Mouse (Mus musculus) CH12.LX (cell line): Measurements from ENCODE around the gene Abhd15. TPM values are rescaled to one million over a fixed set of nuclear protein-coding genes. Genes with fewer than 3 reads are reported as not detected.

Source experiments
- DNase-seq: peaks from one replicate; pipeline ENCODE4 v3.0.0-alpha.2; 2013; ENCODE audit errors: extremely low read depth
- H3K27ac ChIP-seq: 2 replicates; pipeline ENCODE4 v1.5.1; 2012; ENCODE audit warnings: low read depth, mild to moderate bottlenecking, control low read depth, moderate library complexity; ENCODE audit not compliant: insufficient read depth
- H3K27me3 ChIP-seq: replicated peaks from 2 replicates; pipeline ENCODE3; 2012; ENCODE audit warnings: inconsistent platforms
- H3K36me3 ChIP-seq, 2 experiments: replicated peaks in 1 of 2; 2 replicates each; pipeline versions ENCODE3 to v1.6.1; 2012; ENCODE audit warnings: inconsistent platforms in 1 of 2, low read length in 1 of 2, mild to moderate bottlenecking in 1 of 2, mixed read lengths in 1 of 2, moderate library complexity in 1 of 2; ENCODE audit not compliant: control insufficient read depth in 1 of 2, insufficient read depth in 1 of 2
- H3K4me1 ChIP-seq, 2 experiments: 2 replicates each; pipeline ENCODE4 v1.6.1; 2012; ENCODE audit warnings: inconsistent platforms in 1 of 2, moderate library complexity in 1 of 2; ENCODE audit not compliant: insufficient read depth in 2 of 2, control insufficient read depth in 1 of 2
- H3K4me2 ChIP-seq: 2 replicates; pipeline ENCODE4 v1.6.1; 2012; ENCODE audit warnings: low read depth, mild to moderate bottlenecking, control low read depth; ENCODE audit not compliant: poor library complexity, insufficient read depth, severe bottlenecking
- H3K4me3 ChIP-seq, 3 experiments: fragments of 150-350 bp in 1 of 3; sonication (generic) in 1 of 3; replicated peaks in 1 of 3; 2 replicates each; pipeline versions ENCODE3 to v1.5.1; 2011 to 2012; ENCODE audit warnings: low read depth in 2 of 3, low read length in 2 of 3, mild to moderate bottlenecking in 2 of 3, moderate library complexity in 2 of 3, control low read depth in 1 of 3, improper control_type of control experiment in 1 of 3, inconsistent platforms in 1 of 3, mixed read lengths in 1 of 3; ENCODE audit not compliant: poor library complexity in 1 of 3
- H3K79me2 ChIP-seq: replicated peaks from 2 replicates; pipeline ENCODE4 v1.6.1; 2012; ENCODE audit warnings: mild to moderate bottlenecking, moderate library complexity; ENCODE audit not compliant: control insufficient read depth, poor library complexity, insufficient read depth, severe bottlenecking; ENCODE audit errors: extremely low read depth
- H3K9ac ChIP-seq: 2 replicates; pipeline ENCODE4 v1.6.1; 2012; ENCODE audit warnings: low read depth, mild to moderate bottlenecking, control low read depth, moderate library complexity; ENCODE audit not compliant: insufficient read depth
- H3K9me3 ChIP-seq: replicated peaks from 2 replicates; pipeline ENCODE3; 2012; ENCODE audit warnings: low read length, inconsistent platforms, mixed read lengths
- NRF1 ChIP-seq: IDR thresholded peaks from 2 replicates; pipeline ENCODE4 v1.6.1; 2014; ENCODE audit warnings: low read depth, mild to moderate bottlenecking, inconsistent platforms, low read length, improper control_type of control experiment, moderate library complexity
- TBP ChIP-seq: conservative IDR thresholded peaks from 2 replicates; pipeline ENCODE4 v1.6.1; 2011; ENCODE audit warnings: low read depth, low read length, improper control_type of control experiment
- dilution Hi-C: fragments of 300-500 bp; cut with MboI; formaldehyde crosslinking; loops from 2 replicates; pipeline ENCODE4 v1.14.3; 2020; ENCODE audit warnings: low sequenced_read_pairs; ENCODE audit not compliant: extremely low pct_unique_long_range_greater_than_20kb, extremely low pct_ligation_motif_present
- in situ Hi-C: fragments of 300-500 bp; cut with MboI; formaldehyde crosslinking; loops from 3 replicates; pipeline ENCODE4 v1.14.3; 2019; ENCODE audit warnings: low sequenced_read_pairs, low pct_ligation_motif_present, low pct_unique_long_range_greater_than_20kb, mixed read lengths
- polyA plus RNA-seq: library from polyadenylated mRNA; unstranded; fragments of >175 nt; gene quantifications from 2 replicates; pipeline ENCODE4 v1.2.1, GENCODE M21; 2012; ENCODE audit warnings: low read depth; ENCODE audit not compliant: insufficient read length
- total RNA-seq, 2 experiments: library from RNA; depleted of rRNA; stranded (reverse); fragments of 300-350 nt in 1 of 2; fragments of >200 nt in 1 of 2; gene quantifications; 2 replicates each; pipeline ENCODE4 v1.2.3; 2012 to 2014

Abhd15 gene
- total and polyA plus RNA-seq, 3 experiments: 0.11 to 0.38 (median 0.23) TPM

- no peaks in the 10 kb centered on the region for H3K4me1 ChIP-seq
- DNase-seq: no peak
- dilution Hi-C loops (no loop called here), in situ Hi-C loops (no loop called here)
- H3K79me2 ChIP-seq: peaks cover 30% of the 10 kb centered on the region
- H3K4me3 ChIP-seq: no peak overlapping the region
- TF ChIP-seq NRF1 (no peak), TBP (no peak)
- H3K4me2 ChIP-seq: no peak overlapping the region
- no peaks in the 10 kb centered on the region for H3K9me3 ChIP-seq
- no peaks in the 10 kb centered on the region for H3K27me3 ChIP-seq
- H3K27ac ChIP-seq: no peak overlapping the region
- peaks cover 24 to 68% of the 10 kb centered on the region in 2 experiments for H3K36me3 ChIP-seq
- no peak overlapping the region for H3K9ac ChIP-seq
These were observed 70.3 kb downstream of the Abhd15 start for GRCm38 (mm10) chr11:77585201-77585600.

Other genes with a start within 250 kb of the Abhd15 start
- 0.25 TPM in 1 of 2 replicates, not detected in the other for gene Coro6, start 52.7 kb upstream of the Abhd15 start, total RNA-seq (2012; rRNA removed)
- not detected in 2 replicates for gene Coro6, start 52.7 kb upstream of the Abhd15 start, total RNA-seq (2014; rRNA removed)
- 0.37 and 0.39 TPM in 2 replicates for gene Coro6, start 52.7 kb upstream of the Abhd15 start, polyA plus RNA-seq
- 1.7 and 1.9 TPM in 2 replicates for gene Ankrd13b, start 25.4 kb upstream of the Abhd15 start, total RNA-seq (2012; rRNA removed)
- gene Ankrd13b, start 25.4 kb upstream of the Abhd15 start, total RNA-seq (2014; rRNA removed): 0.53 and 0.55 TPM in 2 replicates
- gene Ankrd13b, start 25.4 kb upstream of the Abhd15 start, polyA plus RNA-seq: 2.7 and 2.8 TPM in 2 replicates
- gene Git1, start 21.6 kb upstream of the Abhd15 start, total RNA-seq (2012; rRNA removed): 28.9 and 30.8 TPM in 2 replicates
- gene Git1, start 21.6 kb upstream of the Abhd15 start, total RNA-seq (2014; rRNA removed): 8.0 and 8.8 TPM in 2 replicates
- gene Git1, start 21.6 kb upstream of the Abhd15 start, polyA plus RNA-seq: 53.3 and 57.8 TPM in 2 replicates
- gene Trp53i13, start 859 bp downstream of the Abhd15 start, total RNA-seq (2012; rRNA removed): 11.1 and 12.8 TPM in 2 replicates
- gene Trp53i13, start 859 bp downstream of the Abhd15 start, total RNA-seq (2014; rRNA removed): 6.4 and 6.7 TPM in 2 replicates
- gene Trp53i13, start 859 bp downstream of the Abhd15 start, polyA plus RNA-seq: 12.6 and 14.9 TPM in 2 replicates
- 0.13 TPM in 1 of 2 replicates, not detected in the other for gene Gm10392, start 4.1 kb downstream of the Abhd15 start, total RNA-seq (2012; rRNA removed)
- gene Gm10392, start 4.1 kb downstream of the Abhd15 start, total RNA-seq (2014; rRNA removed): 0.30 TPM in 1 of 2 replicates, not detected in the other
- 0.17 and 0.53 TPM in 2 replicates for gene Gm10392, start 4.1 kb downstream of the Abhd15 start, polyA plus RNA-seq
- gene Taok1, start 92.7 kb downstream of the Abhd15 start, total RNA-seq (2012; rRNA removed): 8.9 and 10.9 TPM in 2 replicates
- 13.7 and 15.7 TPM in 2 replicates for gene Taok1, start 92.7 kb downstream of the Abhd15 start, total RNA-seq (2014; rRNA removed)
- gene Taok1, start 92.7 kb downstream of the Abhd15 start, polyA plus RNA-seq: 9.7 and 11.6 TPM in 2 replicates
- 29.6 and 48.6 TPM in 2 replicates for gene Nufip2, start 171.0 kb downstream of the Abhd15 start, total RNA-seq (2012; rRNA removed)
- gene Nufip2, start 171.0 kb downstream of the Abhd15 start, total RNA-seq (2014; rRNA removed): 53.6 and 55.6 TPM in 2 replicates
- 38.8 and 41.2 TPM in 2 replicates for gene Nufip2, start 171.0 kb downstream of the Abhd15 start, polyA plus RNA-seq
- gene Cryba1, start 210.2 kb downstream of the Abhd15 start, total RNA-seq (2012; rRNA removed): not detected in 2 replicates
- gene Cryba1, start 210.2 kb downstream of the Abhd15 start, total RNA-seq (2014; rRNA removed): not detected in 2 replicates
- not detected in 2 replicates for gene Cryba1, start 210.2 kb downstream of the Abhd15 start, polyA plus RNA-seq
- gene Myo18a, start 248.1 kb downstream of the Abhd15 start, total RNA-seq (2012; rRNA removed): 15.4 and 16.8 TPM in 2 replicates
- 5.2 and 6.3 TPM in 2 replicates for gene Myo18a, start 248.1 kb downstream of the Abhd15 start, total RNA-seq (2014; rRNA removed)
- 24.8 and 29.5 TPM in 2 replicates for gene Myo18a, start 248.1 kb downstream of the Abhd15 start, polyA plus RNA-seq